Mouse (Mus musculus) ES-Bruce4 (cell line): ENCODE results near the gene Vipr2. TPM values are rescaled to one million over a fixed set of nuclear protein-coding genes. Genes with fewer than 3 reads are reported as not detected.

Source experiments
- H3K27ac ChIP-seq: 2 replicates; pipeline ENCODE4 v1.5.1; 2012; ENCODE audit warnings: low read length, inconsistent platforms; ENCODE audit not compliant: insufficient read depth
- H3K27me3 ChIP-seq: 2 replicates; pipeline ENCODE4 v1.6.1; 2012; ENCODE audit warnings: mild to moderate bottlenecking, low read length, inconsistent platforms; ENCODE audit not compliant: control insufficient read depth, poor library complexity, insufficient read depth, severe bottlenecking
- H3K36me3 ChIP-seq: 2 replicates; pipeline ENCODE4 v1.6.1; 2012; ENCODE audit warnings: inconsistent platforms, mild to moderate bottlenecking, low read length, moderate library complexity; ENCODE audit not compliant: control insufficient read depth, poor library complexity, insufficient read depth, severe bottlenecking
- H3K4me1 ChIP-seq: one replicate; pipeline ENCODE4 v1.8.1; 2011; ENCODE audit warnings: low read length; ENCODE audit not compliant: control insufficient read depth, insufficient read depth
- H3K4me3 ChIP-seq: 2 replicates; pipeline ENCODE4 v1.5.1; 2011; ENCODE audit warnings: low read depth, mild to moderate bottlenecking, low read length
- H3K9ac ChIP-seq: 2 replicates; pipeline ENCODE4 v1.6.1; 2012; ENCODE audit warnings: low read depth, mild to moderate bottlenecking, inconsistent platforms; ENCODE audit not compliant: poor library complexity, severe bottlenecking
- H3K9me3 ChIP-seq: replicated peaks from 2 replicates; pipeline ENCODE4 v1.6.1; 2012; ENCODE audit warnings: mild to moderate bottlenecking, low read length, inconsistent platforms; ENCODE audit not compliant: control insufficient read depth, poor library complexity, insufficient read depth, severe bottlenecking
- CTCF ChIP-seq: IDR thresholded peaks from one replicate; pipeline ENCODE4 v1.8.1; 2011; ENCODE audit warnings: low read depth, low read length
- EP300 ChIP-seq: IDR thresholded peaks from 2 replicates; pipeline ENCODE4 v1.6.1; 2011; ENCODE audit warnings: low read depth, low read length; ENCODE audit not compliant: insufficient read depth
- POLR2A ChIP-seq: IDR thresholded peaks from one replicate; pipeline ENCODE4 v1.8.1; 2011; ENCODE audit warnings: low read length; ENCODE audit not compliant: insufficient read depth
- polyA plus RNA-seq: library from polyadenylated mRNA; stranded (reverse); fragments of >200 nt; gene quantifications from 2 replicates; pipeline ENCODE4 v1.2.4, GENCODE M21; 2011; ENCODE audit warnings: low read depth; ENCODE audit not compliant: missing spikeins, insufficient read depth, insufficient read length

The Vipr2 gene
- polyA plus RNA-seq, 1 experiment: not detected

DNA sequence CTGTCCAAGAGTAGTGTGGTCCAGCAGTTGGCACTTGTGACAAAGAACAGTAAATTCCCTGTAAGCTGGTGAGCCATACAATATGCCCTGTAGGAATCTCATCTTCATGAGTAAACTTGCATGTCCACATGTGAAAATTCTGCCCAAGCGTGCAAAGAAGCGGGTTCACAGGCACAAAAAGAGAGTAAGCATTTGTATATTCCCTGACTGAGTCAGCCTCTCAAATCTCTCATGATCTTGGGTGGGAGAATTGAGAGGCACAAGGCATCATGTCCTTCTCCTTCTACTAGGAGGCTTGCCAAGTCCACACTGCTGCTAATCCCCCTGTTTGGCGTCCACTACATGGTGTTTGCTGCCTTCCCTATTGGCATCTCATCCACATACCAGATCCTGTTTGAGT, 64.9 kb downstream of the Vipr2 start:
- no peaks in the 10 kb centered on the region for H3K4me1 ChIP-seq
- TF ChIP-seq EP300: no peak
- TF ChIP-seq POLR2A: no peak
- TF ChIP-seq CTCF: no peak

DNA sequence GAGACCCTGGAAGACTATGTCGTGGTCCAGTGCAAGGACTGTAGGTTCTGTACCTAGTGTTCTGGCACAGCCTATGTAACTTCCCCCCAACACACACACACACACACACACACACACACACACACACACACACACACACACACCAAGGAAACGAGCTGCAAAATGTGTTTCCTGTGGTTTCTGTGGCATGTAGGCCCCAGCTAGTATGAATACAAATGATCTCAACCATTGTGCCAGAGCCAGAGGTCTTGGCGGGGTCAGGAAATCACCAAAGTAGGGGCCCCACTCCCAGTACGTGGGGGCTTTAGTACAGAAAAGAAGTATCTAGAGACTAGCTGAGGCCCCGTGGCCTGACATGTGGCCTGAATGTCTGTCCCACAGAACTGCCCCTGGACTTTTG, 67.7 kb downstream of the Vipr2 start:
- Histone ChIP-seq H3K4me3 (no peak overlapping the region), H3K36me3 (no peaks in the 10 kb centered on the region), H3K4me1 (no peaks in the 10 kb centered on the region), H3K9ac (no peak overlapping the region), H3K27me3 (no peaks in the 10 kb centered on the region), H3K27ac (no peak overlapping the region), H3K9me3 (no peaks in the 10 kb centered on the region)
- no peak for TF ChIP-seq POLR2A
- TF ChIP-seq CTCF: no peak

More for the DNA sequence above, 64.9 kb downstream of the Vipr2 start:
- Histone ChIP-seq H3K36me3 (no peaks in the 10 kb centered on the region), H3K9ac (no peak overlapping the region), H3K9me3 (no peaks in the 10 kb centered on the region), H3K27ac (no peak overlapping the region), H3K4me3 (no peak overlapping the region), H3K27me3 (no peaks in the 10 kb centered on the region)

DNA sequence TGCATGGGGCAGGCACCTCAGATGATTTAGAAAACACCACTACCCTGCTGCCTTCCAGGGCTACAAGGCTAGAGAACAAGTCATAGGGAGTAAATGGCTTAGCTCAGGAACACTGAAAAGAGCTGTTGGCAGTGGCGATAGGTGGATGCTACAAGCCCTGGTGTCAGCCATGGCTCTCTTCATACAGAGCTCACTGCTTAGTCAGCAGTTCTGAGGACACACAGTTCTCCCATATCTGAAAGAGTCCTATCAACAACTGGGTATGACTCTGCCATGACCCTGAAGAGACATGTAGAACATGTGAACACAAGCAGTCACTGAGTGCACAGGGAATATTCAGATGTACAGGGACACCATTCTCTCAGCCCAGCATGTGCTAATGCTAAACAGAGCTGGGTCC, 68.2 kb downstream of the Vipr2 start:
- no peak for TF ChIP-seq CTCF
- no peak for TF ChIP-seq EP300
- Histone ChIP-seq H3K27ac (no peak overlapping the region), H3K4me3 (no peak overlapping the region)

DNA sequence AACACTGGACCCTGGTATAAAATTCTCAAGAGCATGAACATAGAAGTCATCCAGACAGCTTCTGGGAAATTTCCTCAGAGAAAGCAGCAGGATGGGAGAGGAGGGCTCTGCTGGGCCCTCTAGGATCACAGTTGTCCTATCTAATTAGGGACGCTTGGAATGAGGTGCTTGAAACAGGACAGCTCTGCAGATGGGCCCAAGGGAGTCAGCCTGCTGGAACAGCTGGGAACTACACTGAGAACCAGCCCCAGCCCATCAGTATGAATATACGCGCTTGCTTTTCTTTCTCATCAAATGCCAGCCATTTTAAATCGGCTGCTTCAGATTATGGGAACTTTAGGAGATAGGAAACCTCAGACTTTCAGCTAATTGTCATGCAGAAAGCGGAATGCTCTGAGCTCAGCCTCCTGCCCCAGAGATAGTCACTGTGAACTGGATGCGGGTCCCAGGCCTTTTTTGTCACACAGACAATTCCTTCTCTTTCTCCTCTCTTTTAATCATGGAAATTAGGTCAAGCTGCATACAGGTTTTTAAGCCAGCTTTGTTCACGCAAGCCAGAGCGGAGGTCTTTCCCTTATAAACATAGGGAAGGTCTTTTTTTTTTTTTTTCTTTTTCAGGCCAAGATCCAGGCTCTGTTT, 69.6 kb downstream of the Vipr2 start:
- Histone ChIP-seq H3K9ac (no peak overlapping the region), H3K36me3 (no peaks in the 10 kb centered on the region), H3K4me1 (no peaks in the 10 kb centered on the region), H3K27me3 (no peaks in the 10 kb centered on the region), H3K9me3 (no peaks in the 10 kb centered on the region), H3K4me3 (no peak overlapping the region), H3K27ac (no peak overlapping the region)
- no peak for TF ChIP-seq CTCF
- no peak for TF ChIP-seq EP300
- no peak for TF ChIP-seq POLR2A

More for the DNA sequence above, 68.2 kb downstream of the Vipr2 start:
- no peaks in the 10 kb centered on the region for H3K36me3 ChIP-seq
- H3K4me1 ChIP-seq: no peaks in the 10 kb centered on the region
- no peaks in the 10 kb centered on the region for H3K9me3 ChIP-seq
- H3K27me3 ChIP-seq: no peaks in the 10 kb centered on the region
- H3K9ac ChIP-seq: no peak overlapping the region

DNA sequence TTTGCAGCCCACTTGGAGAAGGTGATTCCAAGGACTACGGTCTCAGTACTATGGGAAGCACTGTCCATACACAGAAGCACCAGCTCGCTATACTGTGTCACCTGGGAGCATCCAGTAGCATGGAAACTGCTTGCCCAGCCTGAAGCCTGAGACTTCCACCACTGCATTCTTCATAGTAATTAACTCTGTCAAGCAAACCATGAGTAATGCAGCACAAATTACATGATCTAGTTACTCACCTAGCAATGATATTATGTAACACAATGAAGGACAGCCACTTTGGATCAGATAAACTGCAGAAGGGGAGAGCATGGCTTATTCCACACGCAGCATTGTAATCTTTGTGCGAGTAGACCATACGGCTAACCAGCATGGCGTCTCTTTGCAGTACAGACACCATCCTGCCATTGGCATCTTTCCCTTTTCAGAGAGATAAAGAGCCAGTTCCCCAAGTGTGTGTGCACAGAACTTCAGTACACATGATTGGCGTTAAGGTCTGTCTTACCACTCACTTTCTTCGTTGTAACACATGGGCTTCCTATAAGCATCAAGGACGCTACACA, 75.4 kb downstream of the Vipr2 start:
- Histone ChIP-seq H3K9me3 (no peaks in the 10 kb centered on the region), H3K36me3 (no peaks in the 10 kb centered on the region), H3K27ac (no peak overlapping the region), H3K27me3 (no peaks in the 10 kb centered on the region), H3K4me1 (no peaks in the 10 kb centered on the region), H3K9ac (no peak overlapping the region), H3K4me3 (no peak overlapping the region)
- TF ChIP-seq CTCF (no peak), POLR2A (no peak), EP300 (no peak)

DNA sequence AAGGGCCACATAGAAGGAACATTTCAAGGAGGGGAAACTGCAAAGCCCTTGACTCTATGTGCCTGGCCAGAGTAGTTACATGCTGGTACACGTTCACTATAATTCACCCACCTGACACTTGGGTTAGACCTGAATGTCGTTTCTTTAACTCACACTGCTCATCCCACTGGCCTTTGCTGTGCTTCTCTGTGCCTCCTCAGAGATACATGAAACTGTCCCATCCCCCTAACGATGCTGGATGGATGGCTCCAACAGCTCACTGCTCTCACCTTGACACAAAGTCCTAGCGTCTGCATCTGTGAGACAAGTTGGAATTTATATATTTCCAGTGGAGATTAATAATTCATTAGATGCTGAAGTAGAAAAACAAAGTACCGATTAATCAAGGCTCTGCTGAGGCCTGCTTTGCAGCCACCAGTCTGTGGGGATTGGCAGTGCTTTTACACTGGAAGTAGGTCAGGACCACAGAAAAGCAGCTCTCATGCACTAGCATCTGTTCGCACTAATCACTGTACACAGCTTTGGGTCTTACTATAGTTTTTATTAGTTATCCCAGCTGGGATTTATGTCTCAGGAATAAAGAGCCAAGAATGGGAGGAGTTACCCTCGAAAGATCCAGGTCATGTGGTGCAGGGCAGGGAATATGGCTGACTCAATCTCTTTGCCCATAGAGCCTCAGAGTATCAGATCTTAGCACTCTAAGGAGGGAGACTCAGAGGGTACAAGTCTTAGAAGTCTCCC, 79.4 kb downstream of the Vipr2 start:
- no peaks in the 10 kb centered on the region for H3K4me1 ChIP-seq
- H3K27ac ChIP-seq: no peak overlapping the region
- H3K9ac ChIP-seq: no peak overlapping the region
- H3K9me3 ChIP-seq: no peaks in the 10 kb centered on the region
- no peak for TF ChIP-seq EP300
- no peaks in the 10 kb centered on the region; the same call in 1 of the 2 replicates for H3K27me3 ChIP-seq
- H3K4me3 ChIP-seq: no peak overlapping the region
- H3K36me3 ChIP-seq: no peaks in the 10 kb centered on the region
